Mouse (Mus musculus) stomach, embryonic 16.5 days (tissue): ENCODE data around the gene Erbb3. TPM values are rescaled to one million over a fixed set of nuclear protein-coding genes. Genes with fewer than 3 reads are reported as not detected.

Source experiments
- ATAC-seq: fragments of 200-750 bp; cut with Nextera tagmentation; 2 replicates; pipeline ENCODE4 v1.8.0; 2017; ENCODE audit warnings: moderate number of reproducible peaks, moderate TSS enrichment; ENCODE audit not compliant: insufficient read depth, low FRiP score
- H3K27ac ChIP-seq: fragments of 300-500 bp; sonication (generic); 2 replicates; pipeline ENCODE4 v1.5.1; 2014; ENCODE audit warnings: low read length
- H3K27me3 ChIP-seq: fragments of 300-500 bp; sonication (generic); 2 replicates; pipeline ENCODE4 v1.6.1; 2014; ENCODE audit warnings: low read length, control low read depth, mixed read lengths; ENCODE audit not compliant: control insufficient read depth, insufficient read depth
- H3K36me3 ChIP-seq: fragments of 300-500 bp; sonication (generic); 2 replicates; pipeline ENCODE4 v1.6.1; 2014; ENCODE audit warnings: low read length; ENCODE audit not compliant: control insufficient read depth, insufficient read depth
- H3K4me1 ChIP-seq: fragments of 300-500 bp; sonication (generic); 2 replicates; pipeline ENCODE4 v1.6.1; 2014; ENCODE audit warnings: low read length, control low read depth, mixed read lengths; ENCODE audit not compliant: control insufficient read depth, insufficient read depth
- H3K4me2 ChIP-seq: fragments of 300-500 bp; sonication (generic); 2 replicates; pipeline ENCODE4 v1.6.1; 2014; ENCODE audit warnings: low read depth, low read length, mixed read lengths
- H3K4me3 ChIP-seq: fragments of 300-500 bp; sonication (generic); replicated peaks from 2 replicates; pipeline ENCODE4 v1.5.1; 2014; ENCODE audit warnings: mild to moderate bottlenecking, low read length
- H3K9ac ChIP-seq: fragments of 300-500 bp; sonication (generic); 2 replicates; pipeline ENCODE4 v1.6.1; 2014; ENCODE audit warnings: low read length
- H3K9me3 ChIP-seq: fragments of 300-500 bp; sonication (generic); replicated peaks from 2 replicates; pipeline ENCODE4 v1.6.1; 2016; ENCODE audit warnings: low read length, control low read depth; ENCODE audit not compliant: control insufficient read depth
- WGBS: fragments of 180-500 bp; shearing (Covaris S2); extraction: QIAGEN DNeasy Blood & Tissue Kit; methylation state at CpG from one replicate; pipeline ENCODE4 v1.1.7; 2014; 5-methylcytosine and 5-hydroxymethylcytosine counted together
- polyA plus RNA-seq: library from polyadenylated mRNA; unstranded; fragments of >200 nt; fragmentation: Nextera tagmentation; extraction: Ambion mirVana; gene quantifications from 2 replicates; pipeline ENCODE4 v1.2.1, GENCODE M21; 2015

Gene Erbb3
- polyA plus RNA-seq, 1 experiment from 2014 or later, result 32.0 TPM

DNA sequence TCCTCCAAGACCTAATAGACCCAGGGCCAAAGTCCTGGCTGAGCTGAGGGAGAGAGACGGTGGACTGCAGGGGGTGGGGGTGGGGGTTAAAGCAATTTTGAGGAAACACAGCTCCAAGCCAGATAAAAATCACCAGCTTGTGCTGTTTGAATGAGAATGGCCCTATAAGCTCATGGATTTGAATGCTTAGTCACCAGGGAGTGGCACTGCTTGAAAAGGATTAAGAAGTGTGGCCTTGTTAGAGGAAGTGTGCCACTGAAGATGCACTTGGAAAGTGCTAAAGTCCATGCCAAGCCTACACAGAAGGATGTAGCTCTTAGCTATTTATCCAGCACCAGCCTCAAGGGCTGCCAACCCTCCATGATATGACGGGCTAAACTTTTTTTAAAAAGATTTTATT lies 54.2 kb downstream of the Erbb3 start:
- no peak overlapping the region for H3K27ac ChIP-seq
- H3K4me2 ChIP-seq, result no peak overlapping the region
- H3K4me1 ChIP-seq, result no peaks in the 10 kb centered on the region
- H3K27me3 ChIP-seq, result no peaks in the 10 kb centered on the region
- no peaks in the 10 kb centered on the region for H3K36me3 ChIP-seq
- 74% methylated on average over 2 of the region's 2 CpGs for WGBS
- no peak overlapping the region for H3K4me3 ChIP-seq
- no peak for ATAC-seq
- H3K9me3 ChIP-seq, result no peaks in the 10 kb centered on the region
- H3K9ac ChIP-seq, result no peak overlapping the region

DNA sequence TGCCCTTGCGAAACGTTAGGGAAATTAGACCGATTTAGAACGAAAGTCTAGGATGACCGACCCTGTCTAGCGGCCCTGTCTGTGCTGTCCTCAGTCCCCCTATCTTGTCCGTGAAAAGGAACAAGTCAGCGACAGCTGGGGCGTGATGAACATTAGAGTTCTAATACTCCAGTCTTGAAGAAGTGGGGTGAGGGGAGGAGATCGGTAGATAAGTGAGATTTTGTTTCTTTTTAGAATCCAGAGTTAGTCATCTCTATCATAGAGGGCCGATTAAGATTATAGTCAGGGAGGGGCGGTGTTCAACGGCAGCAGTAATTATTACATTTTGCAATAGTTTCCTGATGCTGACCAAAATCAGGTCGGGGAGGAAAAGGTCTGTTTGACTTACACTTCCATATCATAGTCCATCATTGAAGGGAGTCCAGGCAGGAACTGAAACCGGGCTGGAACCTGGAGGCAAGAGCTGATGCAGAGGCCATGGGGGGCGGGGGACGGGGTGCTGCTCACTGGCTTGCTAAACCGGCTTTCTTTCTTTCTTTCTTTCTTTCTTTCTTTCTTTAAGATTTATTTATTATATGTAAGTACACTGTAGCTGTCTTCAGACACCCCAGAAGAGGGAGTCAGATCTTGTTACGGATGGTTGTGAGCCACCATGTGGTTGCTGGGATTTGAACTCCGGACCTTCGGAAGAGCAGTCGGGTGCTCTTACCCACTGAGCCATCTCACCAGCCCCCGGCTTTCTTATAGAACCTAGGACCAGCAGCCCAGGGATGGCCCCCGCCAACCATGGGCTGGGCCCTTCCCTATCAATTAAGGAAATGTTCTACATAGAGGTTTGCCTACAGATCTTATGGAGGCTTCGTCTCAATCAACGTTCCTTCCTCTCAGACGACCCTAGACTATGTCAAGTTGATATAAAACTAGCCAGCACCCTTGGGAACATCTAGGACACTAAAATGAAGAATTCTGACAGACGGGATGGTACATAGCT lies 62.8 kb downstream of the Erbb3 start:
- H3K36me3 ChIP-seq, result no peaks in the 10 kb centered on the region
- 27% methylated on average over 28 of the region's 28 CpGs for WGBS
- peak overlapping the region; percentile 90 for H3K27ac ChIP-seq
- H3K9me3 ChIP-seq, result no peaks in the 10 kb centered on the region
- H3K27me3 ChIP-seq, result no peaks in the 10 kb centered on the region
- H3K4me2 ChIP-seq, result peak overlapping the region; percentile 95
- peaks cover 15% of the 10 kb centered on the region for H3K4me1 ChIP-seq
- no peak for ATAC-seq
- peak overlapping the region; percentile 84 for H3K4me3 ChIP-seq
- H3K9ac ChIP-seq, result peak overlapping the region; percentile 75

DNA sequence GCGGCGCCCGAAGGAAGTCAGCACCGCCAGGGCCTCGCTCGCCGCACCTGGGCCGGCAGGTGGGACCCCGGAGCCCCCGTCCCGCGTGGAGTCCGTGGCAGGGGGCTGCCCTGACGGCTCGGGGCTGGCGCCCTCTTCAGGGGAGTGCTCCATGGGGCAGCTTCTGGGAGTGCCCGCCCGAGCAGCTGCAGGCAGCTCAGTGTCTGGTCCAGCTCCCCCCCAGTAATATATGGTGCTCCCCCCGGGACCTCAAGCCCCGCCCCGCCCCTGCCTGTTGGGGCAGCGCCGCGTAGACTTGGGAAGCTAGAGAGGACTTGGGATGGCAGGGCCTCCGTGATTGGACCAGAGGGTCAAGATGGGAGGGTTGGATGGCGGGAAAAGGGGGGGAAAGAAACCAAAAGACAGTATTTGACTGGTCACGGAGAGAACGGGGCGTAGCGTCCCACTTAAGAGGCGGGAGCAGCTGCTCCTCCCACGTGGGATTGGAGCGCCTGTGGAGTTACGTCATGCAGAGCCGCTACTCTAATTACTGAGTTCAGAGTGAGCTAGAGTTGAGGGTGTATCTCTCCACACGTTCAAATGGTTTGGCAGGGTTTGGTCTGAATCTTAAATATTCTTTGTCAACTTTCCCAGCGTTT lies 63.7 kb downstream of the Erbb3 start, which contains the start of gene Esyt1:
Gene Esyt1, minus strand, starts transcription at position 201 of the 638 bp plus-strand sequence.
- ATAC-seq, result peak; percentile 98
- under 1% methylated on average over 37 of the region's 37 CpGs for WGBS
- peak within 1 kb of the TSS; percentile 95 for H3K4me2 ChIP-seq
- H3K27ac ChIP-seq, result peak within 1 kb of the TSS; percentile 91
- H3K9ac ChIP-seq, result peak within 1 kb of the TSS; percentile 93
- no peaks in the 10 kb centered on the region for H3K36me3 ChIP-seq
- H3K4me1 ChIP-seq, result peaks cover 15% of the 10 kb centered on the region
- H3K27me3 ChIP-seq, result no peaks in the 10 kb centered on the region
- peak within 1 kb of the TSS; percentile 84 for H3K4me3 ChIP-seq
- H3K9me3 ChIP-seq, result no peaks in the 10 kb centered on the region

DNA sequence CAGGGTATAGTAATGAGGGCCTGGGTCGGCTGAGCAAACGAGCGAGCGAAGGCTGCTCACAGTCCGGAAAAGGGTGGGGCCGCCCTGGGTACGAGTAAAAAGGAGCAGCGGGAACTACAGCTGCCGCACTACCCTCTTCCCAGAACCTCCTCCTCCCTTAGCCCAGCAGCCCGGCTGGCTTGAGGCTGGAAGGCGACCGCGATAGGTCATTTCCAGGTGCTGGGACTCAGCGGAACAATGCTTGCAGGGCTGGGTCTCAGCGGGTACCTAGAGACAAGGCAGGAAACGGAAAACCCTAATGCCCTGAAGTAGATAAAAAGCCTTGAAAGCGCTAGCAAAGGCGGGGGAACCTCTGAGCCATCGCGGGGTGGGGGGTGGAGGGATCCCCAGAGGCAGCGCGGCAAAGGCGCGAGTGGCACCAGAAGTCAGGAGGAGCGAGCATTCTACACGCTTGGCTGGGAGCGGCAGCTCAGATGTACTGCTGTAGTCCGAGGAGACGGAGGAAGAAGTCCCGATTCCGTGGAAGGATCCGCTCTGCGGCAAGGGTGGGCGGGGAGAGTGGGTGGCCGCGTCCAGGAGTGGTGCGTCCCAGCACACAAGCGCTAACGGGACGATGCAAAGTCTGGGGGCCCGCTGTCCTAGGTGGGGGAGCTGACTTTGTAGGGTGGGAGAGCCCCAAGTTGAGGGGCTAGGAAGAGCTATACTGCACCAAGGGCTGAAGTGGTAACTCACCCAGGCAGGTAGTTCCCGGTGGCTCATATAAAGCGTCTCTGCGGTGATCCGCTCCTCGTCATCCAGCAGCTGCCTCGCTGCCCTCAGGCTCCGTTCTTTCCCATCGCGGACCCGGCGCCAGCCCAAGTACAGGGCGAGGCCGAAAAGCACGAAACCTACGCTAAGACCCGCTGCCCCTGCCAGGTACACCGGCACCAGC lies 64.5 kb downstream of the Erbb3 start:
- Histone ChIP-seq H3K9me3 (no peaks in the 10 kb centered on the region), H3K27ac (peak overlapping the region; percentile 91), H3K9ac (peak overlapping the region; percentile 93), H3K4me2 (peak overlapping the region; percentile 95), H3K4me3 (peak overlapping the region; percentile 84), H3K36me3 (peaks cover 5% of the 10 kb centered on the region; the same call in 1 of the 2 replicates), H3K4me1 (peaks cover 15% of the 10 kb centered on the region), H3K27me3 (no peaks in the 10 kb centered on the region)
- peak; percentile 24; the same call in 1 of the 2 replicates for ATAC-seq
- WGBS, result under 1% methylated on average over 58 of the region's 58 CpGs

DNA sequence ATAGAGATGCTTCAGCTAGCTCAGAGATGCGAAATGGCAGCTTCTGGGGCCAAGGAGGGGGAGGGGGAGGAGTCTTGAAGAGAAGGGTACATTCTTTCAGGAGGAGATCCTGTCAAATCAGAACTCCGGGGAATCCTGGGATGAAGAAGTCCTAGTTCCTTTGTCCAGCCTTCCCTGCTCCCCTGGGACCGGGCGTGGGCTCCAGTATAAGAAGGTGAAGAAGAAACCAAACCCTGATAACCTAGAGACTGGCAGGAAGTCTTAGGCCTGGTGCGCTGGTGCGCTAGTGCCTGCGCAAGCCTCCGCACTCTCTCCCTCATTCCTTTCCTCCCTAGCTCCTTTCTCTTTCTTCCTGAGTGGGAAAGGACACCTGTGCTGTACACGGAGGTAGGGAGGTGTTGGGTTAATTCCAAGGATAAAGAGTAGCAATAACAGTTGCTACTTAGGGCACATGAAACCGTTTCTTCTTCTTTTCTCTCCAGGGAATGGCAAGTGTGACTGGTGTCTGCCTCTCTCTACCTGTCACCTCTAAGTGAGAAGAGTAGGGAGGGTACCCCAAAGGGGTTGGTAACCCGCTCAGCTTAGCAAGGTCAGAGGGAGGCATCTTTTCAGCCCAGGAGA lies 65.2 kb downstream of the Erbb3 start:
- peak overlapping the region; percentile 84 for H3K4me3 ChIP-seq
- no peaks in the 10 kb centered on the region for H3K27me3 ChIP-seq
- H3K9ac ChIP-seq, result peak overlapping the region; percentile 93
- WGBS, result 22% methylated on average over 11 of the region's 11 CpGs
- H3K4me2 ChIP-seq, result peak overlapping the region; percentile 95
- H3K9me3 ChIP-seq, result no peaks in the 10 kb centered on the region
- ATAC-seq, result no peak
- H3K4me1 ChIP-seq, result peaks cover 15% of the 10 kb centered on the region
- H3K36me3 ChIP-seq, result peaks cover 5% of the 10 kb centered on the region; the same call in 1 of the 2 replicates
- peak overlapping the region; percentile 91 for H3K27ac ChIP-seq

DNA sequence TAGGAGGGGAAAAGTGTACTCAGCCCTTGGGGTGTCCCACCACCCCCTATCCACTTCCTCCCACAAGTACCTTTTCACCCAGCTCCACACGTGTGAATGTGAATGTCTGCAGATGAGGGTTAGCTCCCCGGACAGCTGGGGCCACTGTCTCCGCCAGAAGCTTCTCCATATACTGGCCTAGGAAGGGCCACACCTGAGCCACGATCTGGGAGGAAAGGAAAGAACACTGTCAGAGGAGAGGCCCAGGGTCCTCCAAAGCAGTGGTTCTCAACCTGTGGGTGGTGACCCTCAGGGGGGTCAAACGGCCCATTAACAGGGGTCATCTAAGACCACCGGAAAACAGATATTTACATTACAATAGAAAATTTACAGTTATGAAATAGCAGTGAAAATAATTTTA lies 67.1 kb downstream of the Erbb3 start:
- no peak for ATAC-seq
- peaks cover 15% of the 10 kb centered on the region for H3K4me1 ChIP-seq

DNA sequence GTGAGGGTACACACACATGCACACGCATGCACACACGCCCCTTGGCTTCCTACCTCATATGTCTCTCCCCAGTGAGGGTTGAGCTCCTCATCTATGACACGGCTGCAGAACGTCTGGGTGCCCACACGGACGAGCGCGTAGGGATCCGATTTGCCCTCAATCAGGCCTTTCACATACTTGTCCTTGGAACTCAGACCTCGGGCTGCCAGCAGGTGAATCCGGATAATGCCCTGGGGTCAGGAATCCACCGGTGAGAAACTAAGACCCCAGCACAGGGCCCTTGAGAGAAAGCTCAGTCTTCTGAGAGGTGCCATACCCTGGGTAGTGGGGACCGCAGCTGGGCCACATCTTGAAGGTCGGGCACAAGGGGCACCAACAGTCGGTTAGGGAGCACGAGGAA lies 68.9 kb downstream of the Erbb3 start:
- no peak overlapping the region for H3K4me2 ChIP-seq
- WGBS, result 88% methylated on average over 16 of the region's 16 CpGs

More for the DNA sequence above, 67.1 kb downstream of the Erbb3 start:
- Histone ChIP-seq H3K4me3 (no peak overlapping the region), H3K4me2 (no peak overlapping the region), H3K9ac (no peak overlapping the region), H3K9me3 (no peaks in the 10 kb centered on the region), H3K27ac (no peak overlapping the region), H3K27me3 (no peaks in the 10 kb centered on the region), H3K36me3 (peaks cover 11% of the 10 kb centered on the region; the same call in 1 of the 2 replicates)
- WGBS, result 75% methylated on average over 6 of the region's 6 CpGs

DNA sequence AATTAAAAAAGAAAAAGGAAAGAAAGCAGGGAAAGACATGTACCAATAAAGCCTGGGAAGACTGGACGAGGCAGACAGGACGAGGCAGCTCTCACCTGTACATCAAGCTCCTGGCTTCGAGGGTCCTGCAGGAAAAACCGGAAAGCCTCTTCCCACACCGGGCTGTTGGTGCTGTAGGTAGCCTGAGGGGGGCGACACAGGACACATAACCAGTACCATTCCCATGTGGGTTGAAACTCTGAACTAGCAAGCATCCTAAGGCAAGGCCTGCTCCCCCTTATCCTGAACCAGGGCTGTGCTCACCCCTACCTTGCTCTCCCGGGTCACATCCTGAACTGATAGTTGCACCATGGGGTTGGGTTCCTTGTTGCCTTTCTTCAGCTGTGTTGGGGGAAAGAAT lies 70.6 kb downstream of the Erbb3 start:
- no peaks in the 10 kb centered on the region for H3K9me3 ChIP-seq
- H3K27me3 ChIP-seq, result no peaks in the 10 kb centered on the region
- H3K27ac ChIP-seq, result no peak overlapping the region
- no peak overlapping the region for H3K4me3 ChIP-seq
- no peak overlapping the region for H3K9ac ChIP-seq
- H3K4me2 ChIP-seq, result no peak overlapping the region
- no peak for ATAC-seq
- 71% methylated on average over 7 of the region's 7 CpGs for WGBS
- peaks cover 1% of the 10 kb centered on the region; the same call in 1 of the 2 replicates for H3K4me1 ChIP-seq
- H3K36me3 ChIP-seq, result peaks cover 11% of the 10 kb centered on the region; the same call in 1 of the 2 replicates

More for the DNA sequence above, 68.9 kb downstream of the Erbb3 start:
- Histone ChIP-seq H3K9ac (no peak overlapping the region), H3K27me3 (no peaks in the 10 kb centered on the region), H3K4me1 (peaks cover 10% of the 10 kb centered on the region), H3K36me3 (peaks cover 11% of the 10 kb centered on the region; the same call in 1 of the 2 replicates), H3K4me3 (no peak overlapping the region), H3K9me3 (no peaks in the 10 kb centered on the region), H3K27ac (no peak overlapping the region)
- ATAC-seq, result no peak
